Mouse (Mus musculus): ENCODE results near the gene Eps8l3. TPM values are rescaled to one million over a fixed set of nuclear protein-coding genes. Genes with fewer than 3 reads are reported as not detected.

Eps8l3 gene
- polyA plus RNA-seq, 1 experiment from 2014 or later, result 1.9 TPM

GRCm38 (mm10) chr3:107862471-107862870, 14.6 kb upstream of the Eps8l3 start:
- no peaks in the 10 kb centered on the region for H3K27me3 ChIP-seq (ENCODE audit: control insufficient read depth, insufficient read depth, low read depth, low read length)
- no peak overlapping the region for H3K27ac ChIP-seq (ENCODE audit: low read length)
- peaks cover 3% of the 10 kb centered on the region for H3K4me1 ChIP-seq (ENCODE audit: control insufficient read depth, low read depth, low read length)
- no peak overlapping the region for H3K4me3 ChIP-seq (ENCODE audit: low read depth, low read length)
- ATAC-seq (ENCODE audit: low read depth), result no peak
- WGBS (ENCODE audit: insufficient replicate concordance), result 20% methylated on average over 2 of the region's 2 CpGs
- no peaks in the 10 kb centered on the region for H3K9me3 ChIP-seq (replicated peaks; ENCODE audit: control insufficient read depth, low read length)
- no peaks in the 10 kb centered on the region for H3K36me3 ChIP-seq (ENCODE audit: control insufficient read depth, insufficient read depth)
- no peak overlapping the region for H3K4me2 ChIP-seq (ENCODE audit: low read depth, low read length)
- H3K9ac ChIP-seq (ENCODE audit: low read depth, low read length), result no peak overlapping the region

- H3K9ac ChIP-seq (ENCODE audit: low read depth, low read length), result no peak overlapping the region
- H3K9me3 ChIP-seq (replicated peaks; ENCODE audit: control insufficient read depth, low read length), result no peaks in the 10 kb centered on the region
- no peak for ATAC-seq (ENCODE audit: low read depth)
- WGBS (ENCODE audit: insufficient replicate concordance), result 67% methylated on average over 5 of the region's 5 CpGs
- H3K4me3 ChIP-seq (ENCODE audit: low read depth, low read length), result no peak overlapping the region
- H3K4me1 ChIP-seq (ENCODE audit: control insufficient read depth, low read depth, low read length), result peaks cover 3% of the 10 kb centered on the region
- H3K36me3 ChIP-seq (ENCODE audit: control insufficient read depth, insufficient read depth), result no peaks in the 10 kb centered on the region
- H3K27me3 ChIP-seq (ENCODE audit: control insufficient read depth, insufficient read depth, low read depth, low read length), result no peaks in the 10 kb centered on the region
- H3K4me2 ChIP-seq (ENCODE audit: low read depth, low read length), result no peak overlapping the region
- H3K27ac ChIP-seq (ENCODE audit: low read length), result no peak overlapping the region
Observed at GRCm38 (mm10) chr3:107863471-107863870, 13.6 kb upstream of the Eps8l3 start.

- Histone ChIP-seq H3K9ac (ENCODE audit: low read depth, low read length) (no peak overlapping the region), H3K4me3 (ENCODE audit: low read depth, low read length) (no peak overlapping the region), H3K27me3 (ENCODE audit: control insufficient read depth, insufficient read depth, low read depth, low read length) (no peaks in the 10 kb centered on the region), H3K9me3 (replicated peaks; ENCODE audit: control insufficient read depth, low read length) (no peaks in the 10 kb centered on the region), H3K36me3 (ENCODE audit: control insufficient read depth, insufficient read depth) (no peaks in the 10 kb centered on the region), H3K27ac (ENCODE audit: low read length) (no peak overlapping the region), H3K4me2 (ENCODE audit: low read depth, low read length) (no peak overlapping the region), H3K4me1 (ENCODE audit: control insufficient read depth, low read depth, low read length) (peaks cover 3% of the 10 kb centered on the region)
- 8% methylated on average over 2 of the region's 2 CpGs for WGBS (ENCODE audit: insufficient replicate concordance)
- 0 out of 2 replicates have a peak, but pooled peaks have one; percentile 15 for ATAC-seq (ENCODE audit: low read depth)
Observed at GRCm38 (mm10) chr3:107863898-107864603, 13.0 kb upstream of the Eps8l3 start.

GRCm38 (mm10) chr3:107865364-107866091, 11.5 kb upstream of the Eps8l3 start:
- 59% methylated on average over 10 of the region's 10 CpGs for WGBS (ENCODE audit: insufficient replicate concordance)
- no peak overlapping the region for H3K4me2 ChIP-seq (ENCODE audit: low read depth, low read length)
- H3K27me3 ChIP-seq (ENCODE audit: control insufficient read depth, insufficient read depth, low read depth, low read length), result no peaks in the 10 kb centered on the region
- H3K9ac ChIP-seq (ENCODE audit: low read depth, low read length), result no peak overlapping the region
- no peaks in the 10 kb centered on the region for H3K36me3 ChIP-seq (ENCODE audit: control insufficient read depth, insufficient read depth)
- peak; percentile 64 for ATAC-seq (ENCODE audit: low read depth)
- no peak overlapping the region for H3K4me3 ChIP-seq (ENCODE audit: low read depth, low read length)
- H3K4me1 ChIP-seq (ENCODE audit: control insufficient read depth, low read depth, low read length), result peaks cover 3% of the 10 kb centered on the region
- H3K9me3 ChIP-seq (replicated peaks; ENCODE audit: control insufficient read depth, low read length), result no peaks in the 10 kb centered on the region
- H3K27ac ChIP-seq (ENCODE audit: low read length), result peak overlapping the region; percentile 73

- Histone ChIP-seq H3K9me3 (replicated peaks; ENCODE audit: control insufficient read depth, low read length) (no peaks in the 10 kb centered on the region), H3K4me2 (ENCODE audit: low read depth, low read length) (no peak overlapping the region), H3K27me3 (ENCODE audit: control insufficient read depth, insufficient read depth, low read depth, low read length) (no peaks in the 10 kb centered on the region), H3K4me3 (ENCODE audit: low read depth, low read length) (no peak overlapping the region), H3K4me1 (ENCODE audit: control insufficient read depth, low read depth, low read length) (peaks cover 3% of the 10 kb centered on the region), H3K9ac (ENCODE audit: low read depth, low read length) (no peak overlapping the region; the same call in 1 of the 2 replicates), H3K36me3 (ENCODE audit: control insufficient read depth, insufficient read depth) (no peaks in the 10 kb centered on the region), H3K27ac (ENCODE audit: low read length) (no peak overlapping the region)
- ATAC-seq (ENCODE audit: low read depth), result peak; percentile 82
- 7% methylated on average over 8 of the region's 8 CpGs for WGBS (ENCODE audit: insufficient replicate concordance)
Observed at GRCm38 (mm10) chr3:107867086-107867485, 9.9 kb upstream of the Eps8l3 start.

GRCm38 (mm10) chr3:107868452-107868851, 8.6 kb upstream of the Eps8l3 start:
- Histone ChIP-seq H3K9ac (ENCODE audit: low read depth, low read length) (no peak overlapping the region), H3K9me3 (replicated peaks; ENCODE audit: control insufficient read depth, low read length) (no peaks in the 10 kb centered on the region), H3K27ac (ENCODE audit: low read length) (no peak overlapping the region), H3K4me3 (ENCODE audit: low read depth, low read length) (no peak overlapping the region), H3K36me3 (ENCODE audit: control insufficient read depth, insufficient read depth) (no peaks in the 10 kb centered on the region), H3K4me1 (ENCODE audit: control insufficient read depth, low read depth, low read length) (peaks cover 3% of the 10 kb centered on the region), H3K4me2 (ENCODE audit: low read depth, low read length) (no peak overlapping the region), H3K27me3 (ENCODE audit: control insufficient read depth, insufficient read depth, low read depth, low read length) (no peaks in the 10 kb centered on the region)
- ATAC-seq (ENCODE audit: low read depth), result no peak
- 85% methylated on average over 22 of the region's 22 CpGs for WGBS (ENCODE audit: insufficient replicate concordance)

GRCm38 (mm10) chr3:107869097-107869496, 7.9 kb upstream of the Eps8l3 start:
- Histone ChIP-seq H3K27me3 (ENCODE audit: control insufficient read depth, insufficient read depth, low read depth, low read length) (no peaks in the 10 kb centered on the region), H3K36me3 (ENCODE audit: control insufficient read depth, insufficient read depth) (no peaks in the 10 kb centered on the region), H3K9ac (ENCODE audit: low read depth, low read length) (no peak overlapping the region), H3K9me3 (replicated peaks; ENCODE audit: control insufficient read depth, low read length) (no peaks in the 10 kb centered on the region), H3K4me1 (ENCODE audit: control insufficient read depth, low read depth, low read length) (peaks cover 3% of the 10 kb centered on the region), H3K27ac (ENCODE audit: low read length) (no peak overlapping the region), H3K4me2 (ENCODE audit: low read depth, low read length) (no peak overlapping the region), H3K4me3 (ENCODE audit: low read depth, low read length) (no peak overlapping the region)
- no peak for ATAC-seq (ENCODE audit: low read depth)
- WGBS (ENCODE audit: insufficient replicate concordance), result 54% methylated on average over 7 of the region's 7 CpGs

GRCm38 (mm10) chr3:107869925-107870324, 7.1 kb upstream of the Eps8l3 start:
- no peaks in the 10 kb centered on the region for H3K36me3 ChIP-seq (ENCODE audit: control insufficient read depth, insufficient read depth)
- no peak for ATAC-seq (ENCODE audit: low read depth)
- H3K4me3 ChIP-seq (ENCODE audit: low read depth, low read length), result no peak overlapping the region
- no peak overlapping the region for H3K9ac ChIP-seq (ENCODE audit: low read depth, low read length)
- no peak overlapping the region for H3K27ac ChIP-seq (ENCODE audit: low read length)
- 56% methylated on average over 4 of the region's 4 CpGs for WGBS (ENCODE audit: insufficient replicate concordance)
- no peak overlapping the region for H3K4me2 ChIP-seq (ENCODE audit: low read depth, low read length)
- no peaks in the 10 kb centered on the region for H3K9me3 ChIP-seq (replicated peaks; ENCODE audit: control insufficient read depth, low read length)
- peaks cover 3% of the 10 kb centered on the region for H3K4me1 ChIP-seq (ENCODE audit: control insufficient read depth, low read depth, low read length)
- H3K27me3 ChIP-seq (ENCODE audit: control insufficient read depth, insufficient read depth, low read depth, low read length), result no peaks in the 10 kb centered on the region
